Mouse (Mus musculus): Measurements from ENCODE around the gene Ppp2r5c. TPM values are rescaled to one million over a fixed set of nuclear protein-coding genes. Genes with fewer than 3 reads are reported as not detected.

Gene Ppp2r5c
- polyA plus RNA-seq, 1 experiment from 2014 or later: 146 TPM

- Histone ChIP-seq H3K9ac (ENCODE audit: low read length) (no peak overlapping the region), H3K27ac (ENCODE audit: low read length) (no peak overlapping the region), H3K27me3 (ENCODE audit: control insufficient read depth, insufficient read depth, low read length) (no peaks in the 10 kb centered on the region), H3K36me3 (ENCODE audit: control insufficient read depth, insufficient read depth, low read length) (peaks cover 13% of the 10 kb centered on the region), H3K4me3 (replicated peaks; ENCODE audit: low read length) (no peak overlapping the region), H3K4me1 (ENCODE audit: control insufficient read depth, insufficient read depth, low read length) (no peaks in the 10 kb centered on the region), H3K9me3 (replicated peaks; ENCODE audit: control insufficient read depth, low read length) (no peaks in the 10 kb centered on the region), H3K4me2 (ENCODE audit: low read depth, low read length) (no peak overlapping the region)
- ATAC-seq (ENCODE audit: insufficient read depth, low FRiP score): no peak
- 79% methylated on average over 4 of the region's 4 CpGs for WGBS
These were observed 98.3 kb downstream of the Ppp2r5c start for GRCm38 (mm10) chr12:110545040-110545701.

- no peaks in the 10 kb centered on the region for H3K27me3 ChIP-seq (ENCODE audit: control insufficient read depth, insufficient read depth, low read length)
- no peak overlapping the region for H3K4me2 ChIP-seq (ENCODE audit: low read depth, low read length)
- no peak overlapping the region for H3K9ac ChIP-seq (ENCODE audit: low read length)
- no peaks in the 10 kb centered on the region for H3K9me3 ChIP-seq (replicated peaks; ENCODE audit: control insufficient read depth, low read length)
- peaks cover 16% of the 10 kb centered on the region for H3K36me3 ChIP-seq (ENCODE audit: control insufficient read depth, insufficient read depth, low read length)
- H3K27ac ChIP-seq (ENCODE audit: low read length): no peak overlapping the region
- WGBS: 94% methylated on average over 12 of the region's 12 CpGs
- no peaks in the 10 kb centered on the region for H3K4me1 ChIP-seq (ENCODE audit: control insufficient read depth, insufficient read depth, low read length)
- ATAC-seq (ENCODE audit: insufficient read depth, low FRiP score): no peak
- H3K4me3 ChIP-seq (replicated peaks; ENCODE audit: low read length): no peak overlapping the region
These were observed 100.7 kb downstream of the Ppp2r5c start for GRCm38 (mm10) chr12:110547573-110547972.

DNA sequence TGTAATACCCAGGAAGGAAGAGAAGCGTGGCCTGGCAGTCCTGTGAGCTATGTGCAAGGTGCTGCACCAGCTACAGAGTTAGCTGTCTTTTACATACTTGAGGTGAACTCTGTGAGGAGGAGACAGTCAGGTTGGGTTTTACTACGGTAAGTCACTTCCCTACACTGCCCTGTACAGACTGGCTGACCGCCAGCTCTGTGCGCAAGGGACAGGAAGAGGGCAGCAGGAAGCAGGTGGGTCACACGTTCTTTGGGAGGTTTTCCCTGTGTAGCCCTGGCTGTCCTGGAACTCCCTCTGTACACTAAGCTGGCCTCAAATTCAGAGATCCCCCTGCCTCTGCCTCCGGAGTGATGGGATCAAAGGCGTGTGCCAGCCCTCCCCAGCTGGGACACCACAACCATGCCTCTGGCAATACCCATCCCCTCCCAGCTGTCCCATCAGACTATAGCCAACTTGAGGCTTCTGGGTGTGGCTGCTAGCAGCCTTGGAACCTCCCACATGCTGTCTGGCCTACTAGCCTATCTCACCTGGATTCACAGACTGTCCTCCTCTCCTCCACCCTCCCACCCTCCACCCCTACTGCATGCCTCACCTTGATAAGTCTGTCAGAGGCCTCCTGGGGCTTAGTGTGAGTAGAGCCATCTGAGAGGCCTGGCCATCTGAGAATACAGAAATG, 102.7 kb downstream of the Ppp2r5c start:
- Histone ChIP-seq H3K9ac (ENCODE audit: low read length) (no peak overlapping the region), H3K9me3 (replicated peaks; ENCODE audit: control insufficient read depth, low read length) (no peaks in the 10 kb centered on the region), H3K27ac (ENCODE audit: low read length) (no peak overlapping the region), H3K4me1 (ENCODE audit: control insufficient read depth, insufficient read depth, low read length) (no peaks in the 10 kb centered on the region), H3K36me3 (ENCODE audit: control insufficient read depth, insufficient read depth, low read length) (peaks cover 21% of the 10 kb centered on the region), H3K27me3 (ENCODE audit: control insufficient read depth, insufficient read depth, low read length) (no peaks in the 10 kb centered on the region), H3K4me3 (replicated peaks; ENCODE audit: low read length) (no peak overlapping the region), H3K4me2 (ENCODE audit: low read depth, low read length) (no peak overlapping the region)
- 81% methylated on average over 7 of the region's 7 CpGs for WGBS
- peak; percentile 32; the same call in 1 of the 2 replicates for ATAC-seq (ENCODE audit: insufficient read depth, low FRiP score)

DNA sequence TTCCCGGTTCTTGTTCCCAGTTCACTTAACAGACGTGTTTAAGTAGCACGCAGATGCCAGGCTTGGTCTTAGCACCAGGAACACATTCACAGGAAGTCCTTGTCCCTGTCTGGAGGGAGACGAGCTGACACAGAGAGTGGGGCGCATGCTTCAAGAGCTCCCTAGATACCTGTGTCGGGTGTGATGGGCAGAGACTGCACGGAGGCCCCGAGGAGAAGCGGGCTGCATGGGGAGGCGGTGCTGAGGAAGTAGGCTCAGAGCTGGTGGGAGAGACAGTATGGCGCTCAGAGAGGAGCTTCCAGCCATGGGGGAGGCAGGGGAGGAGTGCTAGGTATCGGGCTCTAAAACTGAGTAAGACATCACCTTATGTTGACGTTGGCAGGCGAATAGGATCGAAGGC, 103.4 kb downstream of the Ppp2r5c start:
- 89% methylated on average over 15 of the region's 15 CpGs for WGBS
- H3K9ac ChIP-seq (ENCODE audit: low read length): no peak overlapping the region
- no peak overlapping the region for H3K4me3 ChIP-seq (replicated peaks; ENCODE audit: low read length)
- no peaks in the 10 kb centered on the region for H3K9me3 ChIP-seq (replicated peaks; ENCODE audit: control insufficient read depth, low read length)
- no peaks in the 10 kb centered on the region for H3K4me1 ChIP-seq (ENCODE audit: control insufficient read depth, insufficient read depth, low read length)
- H3K27ac ChIP-seq (ENCODE audit: low read length): no peak overlapping the region
- no peaks in the 10 kb centered on the region for H3K27me3 ChIP-seq (ENCODE audit: control insufficient read depth, insufficient read depth, low read length)
- no peak overlapping the region for H3K4me2 ChIP-seq (ENCODE audit: low read depth, low read length)
- peaks cover 26% of the 10 kb centered on the region for H3K36me3 ChIP-seq (ENCODE audit: control insufficient read depth, insufficient read depth, low read length)
- no peak for ATAC-seq (ENCODE audit: insufficient read depth, low FRiP score)

- no peak overlapping the region for H3K4me3 ChIP-seq (replicated peaks; ENCODE audit: low read length)
- no peak overlapping the region for H3K4me2 ChIP-seq (ENCODE audit: low read depth, low read length)
- no peaks in the 10 kb centered on the region for H3K27me3 ChIP-seq (ENCODE audit: control insufficient read depth, insufficient read depth, low read length)
- ATAC-seq (ENCODE audit: insufficient read depth, low FRiP score): no peak
- no peak overlapping the region for H3K9ac ChIP-seq (ENCODE audit: low read length)
- H3K27ac ChIP-seq (ENCODE audit: low read length): no peak overlapping the region
- no peaks in the 10 kb centered on the region for H3K9me3 ChIP-seq (replicated peaks; ENCODE audit: control insufficient read depth, low read length)
- peaks cover 29% of the 10 kb centered on the region for H3K36me3 ChIP-seq (ENCODE audit: control insufficient read depth, insufficient read depth, low read length)
- no peaks in the 10 kb centered on the region for H3K4me1 ChIP-seq (ENCODE audit: control insufficient read depth, insufficient read depth, low read length)
- 71% methylated on average over 13 of the region's 13 CpGs for WGBS
These were observed 105.2 kb downstream of the Ppp2r5c start for GRCm38 (mm10) chr12:110552113-110552512.

- WGBS: 93% methylated on average over 5 of the region's 5 CpGs
- Histone ChIP-seq H3K9me3 (replicated peaks; ENCODE audit: control insufficient read depth, low read length) (no peaks in the 10 kb centered on the region), H3K9ac (ENCODE audit: low read length) (no peak overlapping the region), H3K36me3 (ENCODE audit: control insufficient read depth, insufficient read depth, low read length) (peaks cover 34% of the 10 kb centered on the region), H3K4me3 (replicated peaks; ENCODE audit: low read length) (no peak overlapping the region), H3K27me3 (ENCODE audit: control insufficient read depth, insufficient read depth, low read length) (no peaks in the 10 kb centered on the region), H3K27ac (ENCODE audit: low read length) (no peak overlapping the region), H3K4me2 (ENCODE audit: low read depth, low read length) (no peak overlapping the region), H3K4me1 (ENCODE audit: control insufficient read depth, insufficient read depth, low read length) (no peaks in the 10 kb centered on the region)
- ATAC-seq (ENCODE audit: insufficient read depth, low FRiP score): no peak
These were observed 106.4 kb downstream of the Ppp2r5c start for GRCm38 (mm10) chr12:110553362-110553761.

DNA sequence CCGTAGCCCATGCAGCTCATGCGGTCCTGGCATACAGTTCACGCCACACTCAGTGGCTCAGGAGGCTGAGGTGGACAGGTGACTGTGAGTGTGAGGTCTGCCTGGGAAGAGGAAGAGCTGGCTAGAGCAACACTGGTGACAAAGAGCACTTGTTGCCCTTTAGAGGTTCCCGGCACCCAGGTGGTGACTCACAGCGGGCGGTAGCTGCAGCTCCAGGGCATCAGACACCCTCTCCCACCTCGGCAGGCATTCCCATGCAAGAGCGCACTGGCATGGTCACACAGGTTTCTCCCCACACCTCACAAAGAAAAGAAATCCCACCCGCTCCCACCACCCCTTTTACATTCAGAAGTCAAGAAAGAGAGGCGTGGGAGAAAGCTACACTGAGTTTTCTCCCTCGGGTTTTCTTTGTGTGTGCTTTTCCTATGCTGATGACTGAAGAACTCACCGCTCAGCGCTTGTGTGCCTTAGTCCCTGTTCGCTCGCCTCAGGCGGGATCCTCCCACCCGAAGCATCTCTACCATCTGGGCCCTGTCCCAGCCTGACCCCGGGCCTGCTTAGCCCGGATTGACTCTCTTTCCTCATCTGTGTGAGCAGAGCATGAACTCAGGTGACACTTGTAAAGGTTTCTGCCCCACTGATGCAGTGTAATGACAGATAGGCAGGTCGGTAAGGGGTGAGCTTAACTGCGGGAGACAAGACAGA, 108.8 kb downstream of the Ppp2r5c start:
- ATAC-seq (ENCODE audit: insufficient read depth, low FRiP score): no peak
- Histone ChIP-seq H3K9me3 (replicated peaks; ENCODE audit: control insufficient read depth, low read length) (no peaks in the 10 kb centered on the region), H3K27me3 (ENCODE audit: control insufficient read depth, insufficient read depth, low read length) (no peaks in the 10 kb centered on the region), H3K9ac (ENCODE audit: low read length) (no peak overlapping the region), H3K4me2 (ENCODE audit: low read depth, low read length) (no peak overlapping the region), H3K4me1 (ENCODE audit: control insufficient read depth, insufficient read depth, low read length) (no peaks in the 10 kb centered on the region), H3K4me3 (replicated peaks; ENCODE audit: low read length) (no peak overlapping the region), H3K27ac (ENCODE audit: low read length) (no peak overlapping the region), H3K36me3 (ENCODE audit: control insufficient read depth, insufficient read depth, low read length) (peaks cover 24% of the 10 kb centered on the region)
- WGBS: 87% methylated on average over 21 of the region's 21 CpGs

DNA sequence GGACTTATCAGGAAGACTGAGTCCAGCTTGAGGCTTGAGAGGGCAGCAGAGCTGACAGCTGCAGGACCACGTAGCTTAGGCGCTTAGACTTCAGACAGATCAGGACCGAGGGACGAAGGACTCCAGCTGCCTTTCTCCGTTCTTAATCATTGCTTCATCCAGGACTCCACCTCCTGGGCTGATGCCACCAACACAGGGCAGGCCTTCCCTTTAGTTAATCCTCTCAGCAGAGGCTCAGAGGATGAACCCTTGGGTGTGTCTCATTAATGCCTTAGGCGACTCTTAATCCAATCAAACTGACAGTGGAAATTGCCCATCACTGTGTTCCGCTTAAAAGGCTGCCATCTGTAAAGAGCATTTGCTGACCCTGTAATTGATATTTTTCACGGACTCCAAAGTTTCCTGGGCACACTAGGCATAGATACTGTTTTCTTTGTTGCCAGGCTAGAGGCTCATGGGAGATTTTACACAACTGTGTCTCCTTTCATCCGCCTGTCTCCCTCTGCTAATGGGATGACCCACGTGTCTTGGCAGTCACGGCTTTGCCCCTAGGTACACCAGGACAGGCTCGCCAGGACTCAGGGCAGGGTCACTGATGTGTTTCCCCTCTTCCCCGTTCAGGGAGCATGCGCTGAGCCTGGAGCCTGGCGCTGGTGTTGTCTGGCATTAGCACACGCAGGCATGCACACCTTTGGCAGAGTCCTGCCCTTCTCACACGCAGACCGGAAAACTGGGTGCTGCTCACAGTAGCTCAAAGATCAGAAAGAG, 110.1 kb downstream of the Ppp2r5c start:
- no peak overlapping the region for H3K9ac ChIP-seq (ENCODE audit: low read length)
- peaks cover 31% of the 10 kb centered on the region for H3K36me3 ChIP-seq (ENCODE audit: control insufficient read depth, insufficient read depth, low read length)
- H3K4me1 ChIP-seq (ENCODE audit: control insufficient read depth, insufficient read depth, low read length): no peaks in the 10 kb centered on the region
- 87% methylated on average over 18 of the region's 18 CpGs for WGBS
- no peak overlapping the region for H3K4me3 ChIP-seq (replicated peaks; ENCODE audit: low read length)
- no peak overlapping the region for H3K27ac ChIP-seq (ENCODE audit: low read length)
- H3K27me3 ChIP-seq (ENCODE audit: control insufficient read depth, insufficient read depth, low read length): no peaks in the 10 kb centered on the region
- ATAC-seq (ENCODE audit: insufficient read depth, low FRiP score): no peak
- H3K9me3 ChIP-seq (replicated peaks; ENCODE audit: control insufficient read depth, low read length): no peaks in the 10 kb centered on the region
- H3K4me2 ChIP-seq (ENCODE audit: low read depth, low read length): no peak overlapping the region
